Comparison of ENCODE assay signal across 8 mouse cellular contexts in genomic region chr11:115512407-115513183, GRCm38 (mm10). TPM values are rescaled to one million over a fixed set of nuclear protein-coding genes. Genes with fewer than 3 reads are reported as not detected.
DNase-seq lines count a peak whose midpoint lies in the region; ATAC-seq lines count a peak whose summit lies in the region.

No protein-coding gene starts in this region.

- H3K9ac ChIP-seq in embryonic facial prominence, embryonic 11.5 days (replicated peaks; ENCODE audit: low read length), result peak overlapping the region; percentile 98
- peak overlapping the region; percentile 99 for H3K9ac ChIP-seq in neural tube, embryonic 13.5 days

- 35% methylated on average over 8 of the region's 8 CpGs for WGBS in embryonic facial prominence, embryonic 11.5 days
- WGBS in neural tube, embryonic 13.5 days, result 16% methylated on average over 8 of the region's 8 CpGs

- no peaks in the 10 kb centered on the region for H3K27me3 ChIP-seq in erythroblast, embryonic 14.5 days (ENCODE audit: control insufficient read depth)
- H3K27me3 ChIP-seq in embryonic facial prominence, embryonic 11.5 days (ENCODE audit: control insufficient read depth, insufficient read depth, low read length), result no peaks in the 10 kb centered on the region
- no peaks in the 10 kb centered on the region for H3K27me3 ChIP-seq in neural tube, embryonic 13.5 days

- peaks cover 24% of the 10 kb centered on the region for H3K36me3 ChIP-seq in erythroblast, embryonic 14.5 days (ENCODE audit: control insufficient read depth)
- no peaks in the 10 kb centered on the region for H3K36me3 ChIP-seq in embryonic facial prominence, embryonic 11.5 days (replicated peaks; ENCODE audit: control insufficient read depth, insufficient read depth, low read depth, low read length)
- no peaks in the 10 kb centered on the region for H3K36me3 ChIP-seq in neural tube, embryonic 13.5 days

- H3K4me2 ChIP-seq in embryonic facial prominence, embryonic 11.5 days (ENCODE audit: low read depth, low read length), result peak overlapping the region; percentile 92
- H3K4me2 ChIP-seq in neural tube, embryonic 13.5 days, result peak overlapping the region; percentile 89

- no peak for ATAC-seq in erythroblast, adult 5-6 weeks (replicated peaks; ENCODE audit: low FRiP score, poor library complexity, severe bottlenecking)
- ATAC-seq in embryonic facial prominence, embryonic 11.5 days (replicated peaks; ENCODE audit: insufficient number of reproducible peaks, low FRiP score, low TSS enrichment, low read depth), result no peak
- ATAC-seq in neural tube, embryonic 13.5 days (ENCODE audit: low read depth), result no peak

- peak overlapping the region; percentile 85 for H3K4me3 ChIP-seq in erythroblast, embryonic 14.5 days (replicated peaks)
- H3K4me3 ChIP-seq in embryonic facial prominence, embryonic 11.5 days (ENCODE audit: low read depth, low read length), result peak overlapping the region; percentile 100
- peak overlapping the region; percentile 100 for H3K4me3 ChIP-seq in neural tube, embryonic 13.5 days

- no peak overlapping the region; the same call in 1 of the 2 replicates for H3K27ac ChIP-seq in embryonic facial prominence, embryonic 11.5 days (replicated peaks; ENCODE audit: low read depth, low read length)
- peak overlapping the region; percentile 90 for H3K27ac ChIP-seq in neural tube, embryonic 13.5 days (replicated peaks)

- H3K4me1 ChIP-seq in erythroblast, embryonic 14.5 days (ENCODE audit: control insufficient read depth), result peaks cover 72% of the 10 kb centered on the region
- H3K4me1 ChIP-seq in embryonic facial prominence, embryonic 11.5 days (ENCODE audit: control insufficient read depth, insufficient read depth, low read length), result peaks cover 10% of the 10 kb centered on the region; the same call in 1 of the 2 replicates
- H3K4me1 ChIP-seq in neural tube, embryonic 13.5 days (replicated peaks), result peaks cover 48% of the 10 kb centered on the region

- DNase-seq in embryonic facial prominence, embryonic 11.5 days (ENCODE audit: low spot score), result no peak
- DNase-seq in heart, postnatal 4 days, result peak; percentile 39
- DNase-seq in lung, adult 18-20 months, result peak; percentile 59 to 70
- DNase-seq in right cerebral cortex, adult 2 months (ENCODE audit: low spot score in 2 of 2), result no peak
- DNase-seq in frontal cortex, postnatal 25 days (ENCODE audit: low spot score in 2 of 2), result no peak

- H3K9me3 ChIP-seq in erythroblast, embryonic 14.5 days (ENCODE audit: control insufficient read depth, low read length), result no peaks in the 10 kb centered on the region
- H3K9me3 ChIP-seq in embryonic facial prominence, embryonic 11.5 days (replicated peaks; ENCODE audit: control insufficient read depth, low read length), result no peaks in the 10 kb centered on the region
- H3K9me3 ChIP-seq in neural tube, embryonic 13.5 days, result no peaks in the 10 kb centered on the region

RNA-seq across cellular contexts. Expression of gene Jpt1, which starts 1.6 kb away (rescaled TPM):
- polyA plus RNA-seq in erythroblast, embryonic 14.5 days (2012), result 82.3 and 86.6 TPM in 2 replicates
- 105 and 112 TPM in 2 replicates for total RNA-seq in erythroblast, adult 5-6 weeks (2015; ENCODE audit: low replicate concordance)
- total RNA-seq in erythroblast, adult 5-6 weeks (2017; ENCODE audit: low replicate concordance), result 114 and 134 TPM in 2 replicates
- polyA plus RNA-seq in embryonic facial prominence, embryonic 11.5 days (2014; fragmentation: Nextera tagmentation; extraction: Ambion mirVana), result 654 and 692 TPM in 2 replicates
- 100 to 1,000 TPM; 559 to 561 TPM for total RNA-seq in heart, postnatal 4 days (2021)
- 1,262 and 1,276 TPM in 2 replicates for polyA plus RNA-seq in neural tube, embryonic 13.5 days (2015; fragmentation: Nextera tagmentation; extraction: Ambion mirVana)

RNA-seq across cellular contexts. Expression of gene Nt5c, which starts 20.9 kb away (rescaled TPM):
- 4.8 and 6.4 TPM in 2 replicates for polyA plus RNA-seq in erythroblast, embryonic 14.5 days (2012)
- total RNA-seq in erythroblast, adult 5-6 weeks (2015; ENCODE audit: low replicate concordance), result 32.8 and 52.3 TPM in 2 replicates
- total RNA-seq in erythroblast, adult 5-6 weeks (2017; ENCODE audit: low replicate concordance), result 14.1 and 16.0 TPM in 2 replicates
- 67.4 and 70.7 TPM in 2 replicates for polyA plus RNA-seq in embryonic facial prominence, embryonic 11.5 days (2014; fragmentation: Nextera tagmentation; extraction: Ambion mirVana)
- total RNA-seq in heart, postnatal 4 days (2021), result 10 to 100 TPM; 27.3 to 27.4 TPM
- polyA plus RNA-seq in neural tube, embryonic 13.5 days (2015; fragmentation: Nextera tagmentation; extraction: Ambion mirVana), result 95.6 and 96.7 TPM in 2 replicates

RNA-seq across cellular contexts. Expression of gene Sumo2, which starts 23.5 kb away (rescaled TPM):
- 31.3 and 32.9 TPM in 2 replicates for polyA plus RNA-seq in erythroblast, embryonic 14.5 days (2012)
- total RNA-seq in erythroblast, adult 5-6 weeks (2015; ENCODE audit: low replicate concordance), result 126 and 222 TPM in 2 replicates
- total RNA-seq in erythroblast, adult 5-6 weeks (2017; ENCODE audit: low replicate concordance), result 154 and 170 TPM in 2 replicates
- polyA plus RNA-seq in embryonic facial prominence, embryonic 11.5 days (2014; fragmentation: Nextera tagmentation; extraction: Ambion mirVana), result 1,638 and 1,712 TPM in 2 replicates
- total RNA-seq in heart, postnatal 4 days (2021), result 100 to 1,000 TPM; 299 TPM
- polyA plus RNA-seq in neural tube, embryonic 13.5 days (2015; fragmentation: Nextera tagmentation; extraction: Ambion mirVana), result 1,158 and 1,175 TPM in 2 replicates

RNA-seq across cellular contexts. Expression of gene Armc7, which starts 37.1 kb away (rescaled TPM):
- polyA plus RNA-seq in erythroblast, embryonic 14.5 days (2012), result 0.73 and 0.87 TPM in 2 replicates
- total RNA-seq in erythroblast, adult 5-6 weeks (2015; ENCODE audit: low replicate concordance), result 2.5 and 3.8 TPM in 2 replicates
- 1.5 and 5.5 TPM in 2 replicates for total RNA-seq in erythroblast, adult 5-6 weeks (2017; ENCODE audit: low replicate concordance)
- polyA plus RNA-seq in embryonic facial prominence, embryonic 11.5 days (2014; fragmentation: Nextera tagmentation; extraction: Ambion mirVana), result 8.1 and 8.7 TPM in 2 replicates
- total RNA-seq in heart, postnatal 4 days (2021), result 1 to 10 TPM; 3.1 to 4.3 TPM
- polyA plus RNA-seq in neural tube, embryonic 13.5 days (2015; fragmentation: Nextera tagmentation; extraction: Ambion mirVana), result 13.1 and 14.4 TPM in 2 replicates

RNA-seq across cellular contexts. Expression of gene Slc16a5, which starts 50.3 kb away (rescaled TPM):
- 0.02 TPM in 1 of 2 replicates, not detected in the other for polyA plus RNA-seq in erythroblast, embryonic 14.5 days (2012)
- total RNA-seq in erythroblast, adult 5-6 weeks (2015; ENCODE audit: low replicate concordance), result not detected in 2 replicates
- total RNA-seq in erythroblast, adult 5-6 weeks (2017; ENCODE audit: low replicate concordance), result not detected in 2 replicates
- 0.22 TPM in 1 of 2 replicates, not detected in the other for polyA plus RNA-seq in embryonic facial prominence, embryonic 11.5 days (2014; fragmentation: Nextera tagmentation; extraction: Ambion mirVana)
- total RNA-seq in heart, postnatal 4 days (2021), result under 1 TPM in 1 of 2 experiments, not detected in 1; 0.29 TPM
- polyA plus RNA-seq in neural tube, embryonic 13.5 days (2015; fragmentation: Nextera tagmentation; extraction: Ambion mirVana), result 0.20 TPM in 1 of 2 replicates, not detected in the other

Comparison
In these comparisons a context has a peak if more than half of its experiments do, and no peak if none do; other contexts are left out.
1. DNase-seq: peak in heart, postnatal 4 days (single experiment) and lung, adult 18-20 months (2 of 2); none in embryonic facial prominence, embryonic 11.5 days (single experiment), right cerebral cortex, adult 2 months (0 of 2) and frontal cortex, postnatal 25 days (0 of 2).
2. RNA of gene Sumo2, which starts 23.5 kb away (polyA plus RNA-seq): 1,638 to 1,712 TPM in embryonic facial prominence, embryonic 11.5 days and 1,158 to 1,175 TPM in neural tube, embryonic 13.5 days; 31.3 to 32.9 TPM in erythroblast, embryonic 14.5 days; every median in the first group is over 10 times any median in the second.
3. Peak in every context shown above with its lines, with median percentiles within 50 percentile points of each other: H3K4me3 ChIP-seq.